Mouse (Mus musculus): ENCODE results near the gene Dnajc4. TPM values are rescaled to one million over a fixed set of nuclear protein-coding genes. Genes with fewer than 3 reads are reported as not detected.
A peak's percentile ranks its signal among the peaks of the same experiment; 100 is the strongest.

Dnajc4 gene
- polyA plus RNA-seq, 1 experiment from 2014 or later, result 22.5 TPM

DNA sequence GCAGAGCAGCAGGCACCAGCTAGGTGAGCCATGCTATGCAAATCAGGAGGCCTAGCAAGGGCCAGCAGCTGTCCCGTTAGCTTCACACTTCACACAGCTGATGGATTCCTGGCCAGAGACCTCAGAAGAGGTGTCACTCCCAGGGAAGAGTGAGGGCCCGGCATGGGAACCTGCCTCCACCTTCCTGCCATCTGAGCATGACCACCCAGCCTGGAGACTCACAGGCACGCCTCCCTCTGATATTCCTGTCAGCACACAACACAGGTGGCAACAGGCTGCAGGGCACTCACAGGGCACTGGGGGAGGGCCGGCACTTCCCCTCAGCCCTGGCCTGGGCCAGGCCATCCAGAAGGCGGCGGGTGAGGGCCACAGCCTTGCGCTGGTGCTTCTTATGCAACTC lies 36.9 kb downstream of the Dnajc4 start:
- DNase-seq (ENCODE audit: low spot score) (no peak), ATAC-seq (ENCODE audit: low FRiP score) (no peak)
- Histone ChIP-seq H3K36me3 (ENCODE audit: control insufficient read depth, insufficient read depth, low read length) (0 out of 2 replicates have a peak, but pooled peaks cover 2% of the 10 kb centered on the region), H3K27ac (ENCODE audit: low read depth, low read length) (no peak overlapping the region), H3K4me2 (replicated peaks; ENCODE audit: low read depth, low read length) (no peak overlapping the region), H3K9ac (ENCODE audit: low read depth, low read length) (no peak overlapping the region), H3K4me1 (replicated peaks; ENCODE audit: control insufficient read depth, insufficient read depth, low read length) (0 out of 2 replicates have a peak, but pooled peaks cover 6% of the 10 kb centered on the region), H3K4me3 (ENCODE audit: low read depth, low read length) (no peak overlapping the region), H3K27me3 (ENCODE audit: control insufficient read depth, insufficient read depth, low read length) (no peaks in the 10 kb centered on the region; the same call in 1 of the 2 replicates), H3K9me3 (ENCODE audit: control insufficient read depth, low read length) (no peaks in the 10 kb centered on the region)
- WGBS, result 83% methylated on average over 7 of the region's 7 CpGs

GRCm38 (mm10) chr19:6954046-6954445 lies 38.3 kb downstream of the Dnajc4 start:
- DNase-seq (ENCODE audit: low spot score) (no peak), ATAC-seq (ENCODE audit: low FRiP score) (no peak)
- 54% methylated on average over 9 of the region's 9 CpGs for WGBS
- peaks cover 12% of the 10 kb centered on the region; the same call in 1 of the 2 replicates for H3K4me1 ChIP-seq (replicated peaks; ENCODE audit: control insufficient read depth, insufficient read depth, low read length)
- H3K4me3 ChIP-seq (ENCODE audit: low read depth, low read length), result no peak overlapping the region
- H3K27ac ChIP-seq (ENCODE audit: low read depth, low read length), result no peak overlapping the region
- H3K36me3 ChIP-seq (ENCODE audit: control insufficient read depth, insufficient read depth, low read length), result 0 out of 2 replicates have a peak, but pooled peaks cover 2% of the 10 kb centered on the region
- H3K27me3 ChIP-seq (ENCODE audit: control insufficient read depth, insufficient read depth, low read length), result no peaks in the 10 kb centered on the region; the same call in 1 of the 2 replicates
- no peak overlapping the region for H3K9ac ChIP-seq (ENCODE audit: low read depth, low read length)
- no peaks in the 10 kb centered on the region for H3K9me3 ChIP-seq (ENCODE audit: control insufficient read depth, low read length)
- H3K4me2 ChIP-seq (replicated peaks; ENCODE audit: low read depth, low read length), result no peak overlapping the region

- peak overlapping the region; percentile 66 for H3K4me3 ChIP-seq (ENCODE audit: low read depth, low read length)
- WGBS, result 43% methylated on average over 3 of the region's 3 CpGs
- H3K4me2 ChIP-seq (replicated peaks; ENCODE audit: low read depth, low read length), result peak overlapping the region; percentile 71
- DNase-seq (ENCODE audit: low spot score) (no peak), ATAC-seq (ENCODE audit: low FRiP score) (no peak)
- no peaks in the 10 kb centered on the region for H3K9me3 ChIP-seq (ENCODE audit: control insufficient read depth, low read length)
- H3K4me1 ChIP-seq (replicated peaks; ENCODE audit: control insufficient read depth, insufficient read depth, low read length), result peaks cover 12% of the 10 kb centered on the region; the same call in 1 of the 2 replicates
- H3K9ac ChIP-seq (ENCODE audit: low read depth, low read length), result peak overlapping the region; percentile 88; the same call in 1 of the 2 replicates
- no peak overlapping the region for H3K27ac ChIP-seq (ENCODE audit: low read depth, low read length)
- 0 out of 2 replicates have a peak, but pooled peaks cover 2% of the 10 kb centered on the region for H3K36me3 ChIP-seq (ENCODE audit: control insufficient read depth, insufficient read depth, low read length)
- no peaks in the 10 kb centered on the region; the same call in 1 of the 2 replicates for H3K27me3 ChIP-seq (ENCODE audit: control insufficient read depth, insufficient read depth, low read length)
Measured at GRCm38 (mm10) chr19:6952712-6953037, 39.7 kb downstream of the Dnajc4 start.

GRCm38 (mm10) chr19:6951994-6952711 lies 40.2 kb downstream of the Dnajc4 start:
- ATAC-seq (ENCODE audit: low FRiP score) (peak; percentile 46), DNase-seq (ENCODE audit: low spot score) (peak; percentile 57)
- Histone ChIP-seq H3K9ac (ENCODE audit: low read depth, low read length) (peak overlapping the region; percentile 88), H3K27me3 (ENCODE audit: control insufficient read depth, insufficient read depth, low read length) (no peaks in the 10 kb centered on the region; the same call in 1 of the 2 replicates), H3K4me3 (ENCODE audit: low read depth, low read length) (peak overlapping the region; percentile 66), H3K36me3 (ENCODE audit: control insufficient read depth, insufficient read depth, low read length) (0 out of 2 replicates have a peak, but pooled peaks cover 2% of the 10 kb centered on the region), H3K9me3 (ENCODE audit: control insufficient read depth, low read length) (no peaks in the 10 kb centered on the region), H3K4me2 (replicated peaks; ENCODE audit: low read depth, low read length) (peak overlapping the region; percentile 71), H3K27ac (ENCODE audit: low read depth, low read length) (peak overlapping the region; percentile 98), H3K4me1 (replicated peaks; ENCODE audit: control insufficient read depth, insufficient read depth, low read length) (peaks cover 12% of the 10 kb centered on the region; the same call in 1 of the 2 replicates)
- WGBS, result 3% methylated on average over 31 of the region's 31 CpGs

DNA sequence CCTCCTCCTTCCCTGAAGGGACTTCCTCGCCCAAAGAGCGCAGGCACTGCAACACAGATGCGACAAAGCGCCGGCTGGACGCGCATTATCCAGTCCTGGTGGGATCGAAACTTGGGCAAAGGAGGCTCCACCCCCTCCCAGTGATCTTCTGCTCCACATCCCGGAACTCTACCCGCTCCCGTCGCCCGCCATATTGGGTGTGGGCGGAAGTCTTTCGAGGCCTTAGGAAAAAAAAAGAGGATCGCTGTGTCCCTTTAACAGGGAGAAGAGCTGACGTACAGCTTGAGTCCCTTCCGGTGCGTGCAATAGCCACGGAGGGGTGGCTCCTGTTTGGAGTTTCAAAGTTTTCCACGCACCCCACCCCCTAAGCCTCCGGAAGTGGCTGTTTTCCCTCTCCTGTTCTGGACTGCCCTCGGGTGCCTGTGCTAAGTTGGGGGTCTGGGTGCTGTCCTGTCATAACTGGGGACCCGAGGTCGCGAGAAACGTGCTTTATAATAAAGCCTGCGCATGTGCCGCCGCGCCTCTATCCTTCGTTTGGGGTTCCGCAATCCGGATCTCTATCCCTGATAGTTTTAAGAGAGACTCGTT lies 40.9 kb downstream of the Dnajc4 start:
- peak overlapping the region; percentile 98 for H3K27ac ChIP-seq (ENCODE audit: low read depth, low read length)
- peak overlapping the region; percentile 66 for H3K4me3 ChIP-seq (ENCODE audit: low read depth, low read length)
- H3K9ac ChIP-seq (ENCODE audit: low read depth, low read length), result peak overlapping the region; percentile 88
- peak; percentile 94 for DNase-seq (ENCODE audit: low spot score)
- H3K4me2 ChIP-seq (replicated peaks; ENCODE audit: low read depth, low read length), result peak overlapping the region; percentile 71
- under 1% methylated on average over 35 of the region's 35 CpGs for WGBS
- H3K36me3 ChIP-seq (ENCODE audit: control insufficient read depth, insufficient read depth, low read length), result 0 out of 2 replicates have a peak, but pooled peaks cover 2% of the 10 kb centered on the region
- ATAC-seq (ENCODE audit: low FRiP score), result peak; percentile 84
- no peaks in the 10 kb centered on the region for H3K9me3 ChIP-seq (ENCODE audit: control insufficient read depth, low read length)
- H3K27me3 ChIP-seq (ENCODE audit: control insufficient read depth, insufficient read depth, low read length), result no peaks in the 10 kb centered on the region; the same call in 1 of the 2 replicates
- peaks cover 12% of the 10 kb centered on the region; the same call in 1 of the 2 replicates for H3K4me1 ChIP-seq (replicated peaks; ENCODE audit: control insufficient read depth, insufficient read depth, low read length)

GRCm38 (mm10) chr19:6950613-6951153 lies 41.7 kb downstream of the Dnajc4 start:
- peak overlapping the region; percentile 66 for H3K4me3 ChIP-seq (ENCODE audit: low read depth, low read length)
- H3K4me2 ChIP-seq (replicated peaks; ENCODE audit: low read depth, low read length), result peak overlapping the region; percentile 71
- DNase-seq (ENCODE audit: low spot score) (peak; percentile 73), ATAC-seq (ENCODE audit: low FRiP score) (peak; percentile 76)
- H3K27ac ChIP-seq (ENCODE audit: low read depth, low read length), result peak overlapping the region; percentile 98
- H3K36me3 ChIP-seq (ENCODE audit: control insufficient read depth, insufficient read depth, low read length), result 0 out of 2 replicates have a peak, but pooled peaks cover 2% of the 10 kb centered on the region
- under 1% methylated on average over 28 of the region's 28 CpGs for WGBS
- H3K9ac ChIP-seq (ENCODE audit: low read depth, low read length), result peak overlapping the region; percentile 88
- no peaks in the 10 kb centered on the region; the same call in 1 of the 2 replicates for H3K27me3 ChIP-seq (ENCODE audit: control insufficient read depth, insufficient read depth, low read length)
- H3K4me1 ChIP-seq (replicated peaks; ENCODE audit: control insufficient read depth, insufficient read depth, low read length), result peaks cover 12% of the 10 kb centered on the region; the same call in 1 of the 2 replicates
- no peaks in the 10 kb centered on the region for H3K9me3 ChIP-seq (ENCODE audit: control insufficient read depth, low read length)

GRCm38 (mm10) chr19:6949951-6950350 lies 42.4 kb downstream of the Dnajc4 start:
- H3K4me1 ChIP-seq (replicated peaks; ENCODE audit: control insufficient read depth, insufficient read depth, low read length), result peaks cover 12% of the 10 kb centered on the region; the same call in 1 of the 2 replicates
- no peaks in the 10 kb centered on the region for H3K9me3 ChIP-seq (ENCODE audit: control insufficient read depth, low read length)
- peak overlapping the region; percentile 66 for H3K4me3 ChIP-seq (ENCODE audit: low read depth, low read length)
- DNase-seq (ENCODE audit: low spot score), result no peak
- H3K27me3 ChIP-seq (ENCODE audit: control insufficient read depth, insufficient read depth, low read length), result no peaks in the 10 kb centered on the region; the same call in 1 of the 2 replicates
- H3K9ac ChIP-seq (ENCODE audit: low read depth, low read length), result peak overlapping the region; percentile 88
- WGBS, result 59% methylated on average over 5 of the region's 5 CpGs
- 0 out of 2 replicates have a peak overlapping the region, but pooled peaks have one; percentile 98 for H3K27ac ChIP-seq (ENCODE audit: low read depth, low read length)
- no peak for ATAC-seq (ENCODE audit: low FRiP score)
- peak overlapping the region; percentile 71 for H3K4me2 ChIP-seq (replicated peaks; ENCODE audit: low read depth, low read length)
- H3K36me3 ChIP-seq (ENCODE audit: control insufficient read depth, insufficient read depth, low read length), result 0 out of 2 replicates have a peak, but pooled peaks cover 2% of the 10 kb centered on the region

DNA sequence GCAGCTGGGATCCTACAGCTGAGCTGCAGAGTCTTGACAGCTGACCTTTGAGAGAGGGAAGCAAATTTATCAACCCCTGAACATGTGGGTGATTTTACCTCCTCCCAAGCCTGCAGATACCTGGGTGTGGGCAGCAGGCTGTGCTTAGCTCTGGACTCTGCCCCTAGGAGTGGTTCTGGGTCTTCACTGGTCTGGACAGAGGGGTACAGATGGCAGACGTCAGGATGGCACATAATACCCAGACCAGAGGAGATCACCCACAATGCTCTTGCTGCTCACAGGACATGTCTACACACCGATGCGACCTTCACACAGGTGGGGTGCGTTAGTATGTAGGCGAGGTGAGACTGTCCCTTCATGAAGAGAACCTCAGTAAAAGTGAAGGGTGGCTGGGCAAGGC lies 42.8 kb downstream of the Dnajc4 start:
- Histone ChIP-seq H3K9me3 (ENCODE audit: control insufficient read depth, low read length) (no peaks in the 10 kb centered on the region), H3K4me3 (ENCODE audit: low read depth, low read length) (0 out of 2 replicates have a peak overlapping the region, but pooled peaks have one; percentile 66), H3K4me1 (replicated peaks; ENCODE audit: control insufficient read depth, insufficient read depth, low read length) (peaks cover 12% of the 10 kb centered on the region; the same call in 1 of the 2 replicates), H3K27ac (ENCODE audit: low read depth, low read length) (no peak overlapping the region), H3K27me3 (ENCODE audit: control insufficient read depth, insufficient read depth, low read length) (no peaks in the 10 kb centered on the region; the same call in 1 of the 2 replicates), H3K4me2 (replicated peaks; ENCODE audit: low read depth, low read length) (no peak overlapping the region), H3K9ac (ENCODE audit: low read depth, low read length) (peak overlapping the region; percentile 4; the same call in 1 of the 2 replicates), H3K36me3 (ENCODE audit: control insufficient read depth, insufficient read depth, low read length) (0 out of 2 replicates have a peak, but pooled peaks cover 2% of the 10 kb centered on the region)
- DNase-seq (ENCODE audit: low spot score), result no peak
- ATAC-seq (ENCODE audit: low FRiP score), result no peak
- WGBS, result 93% methylated on average over 5 of the region's 5 CpGs

All from hindbrain, embryonic 11.5 days (tissue).